Mouse (Mus musculus): Measurements from ENCODE around the gene Kiz. TPM values are rescaled to one million over a fixed set of nuclear protein-coding genes. Genes with fewer than 3 reads are reported as not detected.
A peak's percentile ranks its signal among the peaks of the same experiment; 100 is the strongest.

Kiz gene
- polyA plus RNA-seq, 1 experiment from 2014 or later = 22.9 TPM

DNA sequence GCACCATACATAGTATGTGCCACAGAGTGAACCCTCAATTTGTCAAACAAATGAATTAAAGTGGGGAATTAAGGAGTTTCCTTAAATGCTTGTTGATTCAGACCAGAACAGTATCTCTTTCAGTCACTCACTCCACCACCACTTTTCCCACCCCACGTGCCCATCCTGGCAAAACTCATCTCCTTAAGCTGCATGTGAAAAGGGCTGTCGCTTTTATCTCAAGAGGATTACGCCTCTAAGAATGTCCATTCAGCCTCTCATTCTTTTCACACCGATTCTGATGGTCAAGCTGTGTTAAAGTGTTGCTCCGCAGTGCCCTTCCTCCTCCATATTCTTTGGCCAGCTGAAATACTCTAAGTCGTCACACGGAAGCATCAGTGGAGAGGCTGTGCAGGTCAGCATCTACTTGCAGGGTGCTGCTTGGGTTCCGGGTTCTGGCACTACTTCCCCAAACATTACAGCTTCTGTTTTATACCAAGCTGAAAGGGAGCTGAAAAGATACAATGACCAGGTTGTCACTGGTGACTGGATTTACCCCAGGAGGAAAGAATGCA is 92.6 kb downstream of the Kiz start:
- Histone ChIP-seq H3K4me3 (replicated peaks) (no peak overlapping the region), H3K36me3 (no peaks in the 10 kb centered on the region), H3K9me3 (no peaks in the 10 kb centered on the region), H3K27ac (no peak overlapping the region), H3K27me3 (replicated peaks) (no peaks in the 10 kb centered on the region), H3K4me1 (no peaks in the 10 kb centered on the region), H3K9ac (no peak overlapping the region), H3K4me2 (no peak overlapping the region)
- no peak for ATAC-seq (ENCODE audit: insufficient read depth, low FRiP score, low read depth)
- WGBS = 59% methylated on average over 8 of the region's 8 CpGs

DNA sequence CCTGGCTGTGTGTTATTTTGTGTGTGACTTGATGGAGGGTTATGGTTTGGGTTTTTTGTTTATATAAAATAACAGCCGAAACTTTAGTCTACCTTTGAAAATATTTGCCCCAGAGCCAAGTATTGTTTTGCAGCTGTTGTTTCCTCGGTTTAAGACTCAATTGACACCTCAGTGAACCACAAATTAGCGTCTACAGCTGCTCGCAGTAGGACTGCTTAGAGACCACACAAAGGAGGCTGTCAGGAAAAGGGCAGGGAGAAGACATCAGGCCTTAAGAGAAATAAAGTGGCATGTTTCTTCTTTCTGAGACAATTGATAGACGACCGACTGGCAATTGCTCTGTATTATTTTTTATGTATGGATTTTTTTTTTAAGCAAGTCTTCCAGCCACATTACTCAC is 100.7 kb downstream of the Kiz start:
- Histone ChIP-seq H3K4me2 (no peak overlapping the region), H3K27me3 (replicated peaks) (no peaks in the 10 kb centered on the region), H3K27ac (no peak overlapping the region), H3K9ac (no peak overlapping the region), H3K36me3 (no peaks in the 10 kb centered on the region), H3K4me1 (peaks cover 4% of the 10 kb centered on the region), H3K9me3 (no peaks in the 10 kb centered on the region), H3K4me3 (replicated peaks) (no peak overlapping the region)
- ATAC-seq (ENCODE audit: insufficient read depth, low FRiP score, low read depth) = no peak
- 64% methylated on average over 6 of the region's 6 CpGs for WGBS

DNA sequence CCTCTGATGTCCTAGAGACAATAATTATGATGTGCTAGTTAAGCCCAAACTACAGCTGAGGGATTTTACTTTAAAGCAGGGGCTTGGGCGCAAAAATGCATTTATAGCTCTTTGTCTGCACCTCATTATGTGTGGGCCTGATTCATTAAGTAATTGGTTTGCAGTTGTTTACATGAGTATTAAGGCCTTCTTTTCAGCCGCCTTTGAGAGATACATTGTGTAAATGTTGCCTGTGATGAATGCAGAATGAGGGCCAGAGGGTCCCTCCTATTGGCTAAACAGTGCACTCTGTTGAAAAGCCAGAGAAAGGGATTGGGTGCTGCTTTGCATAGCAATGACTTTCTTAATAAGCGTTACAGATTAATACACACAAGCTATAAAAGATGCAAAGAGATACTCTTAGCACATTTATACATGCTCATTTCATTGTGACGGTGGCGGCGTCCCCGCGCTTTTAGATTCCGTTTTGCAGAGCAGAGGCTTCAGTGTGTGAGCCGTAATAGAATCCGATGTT is 102.8 kb downstream of the Kiz start:
- H3K9ac ChIP-seq = no peak overlapping the region

DNA sequence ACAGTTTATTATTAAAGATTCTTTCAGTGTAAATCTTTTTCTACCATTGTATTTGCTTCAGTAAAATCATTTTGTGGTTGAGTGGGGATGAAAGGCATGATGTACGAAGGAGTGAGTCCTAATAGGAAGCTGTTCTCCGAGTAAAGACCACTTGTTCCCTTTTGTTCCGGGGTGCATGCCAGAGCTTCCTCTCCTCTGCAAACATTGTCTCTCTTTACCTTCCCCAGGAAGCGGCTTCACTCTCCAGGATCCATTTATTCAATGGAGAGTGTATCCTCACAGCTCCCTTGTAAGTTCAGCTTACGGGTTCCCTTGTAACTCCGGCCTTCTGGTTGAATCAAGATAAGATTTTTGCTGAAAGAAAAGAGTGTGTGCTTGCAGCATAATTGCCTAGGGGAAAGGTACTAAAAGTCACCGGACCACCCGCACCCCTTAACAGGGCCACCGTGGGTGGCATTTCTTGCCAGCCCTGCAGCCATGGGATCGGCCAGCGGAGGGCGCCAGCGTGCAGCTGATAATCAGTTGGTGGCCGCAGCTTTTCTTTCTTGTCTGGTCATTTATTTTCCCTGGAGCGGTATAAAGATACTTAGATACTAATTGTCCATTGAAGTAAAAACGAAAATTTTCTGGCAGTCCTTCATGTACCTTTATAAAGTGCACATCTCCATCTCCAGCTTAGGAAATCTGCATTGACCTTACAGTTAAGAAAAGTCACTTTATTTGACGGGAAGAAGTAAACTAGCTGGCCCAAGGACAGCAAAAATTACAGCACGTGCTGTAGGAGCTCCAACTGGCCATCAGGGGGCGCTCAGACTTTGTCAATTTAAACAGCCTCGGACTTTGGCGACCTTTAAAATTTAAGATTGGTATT is 103.5 kb downstream of the Kiz start:
- Histone ChIP-seq H3K4me3 (replicated peaks) (peak overlapping the region; percentile 25), H3K9ac (no peak overlapping the region), H3K27me3 (replicated peaks) (no peaks in the 10 kb centered on the region), H3K9me3 (no peaks in the 10 kb centered on the region), H3K4me2 (peak overlapping the region; percentile 58), H3K4me1 (peaks cover 4% of the 10 kb centered on the region), H3K36me3 (no peaks in the 10 kb centered on the region; the same call in 1 of the 2 replicates), H3K27ac (no peak overlapping the region)
- WGBS = 2% methylated on average over 21 of the region's 21 CpGs
- ATAC-seq (ENCODE audit: insufficient read depth, low FRiP score, low read depth) = peak; percentile 56; the same call in 1 of the 2 replicates

More for the DNA sequence above, 102.8 kb downstream of the Kiz start:
- WGBS = 17% methylated on average over 11 of the region's 11 CpGs
- H3K4me3 ChIP-seq (replicated peaks) = peak overlapping the region; percentile 25; the same call in 1 of the 2 replicates
- no peak for ATAC-seq (ENCODE audit: insufficient read depth, low FRiP score, low read depth)
- no peaks in the 10 kb centered on the region; the same call in 1 of the 2 replicates for H3K36me3 ChIP-seq
- H3K9me3 ChIP-seq = no peaks in the 10 kb centered on the region
- peak overlapping the region; percentile 58 for H3K4me2 ChIP-seq
- no peaks in the 10 kb centered on the region for H3K27me3 ChIP-seq (replicated peaks)
- H3K4me1 ChIP-seq = peaks cover 4% of the 10 kb centered on the region
- no peak overlapping the region for H3K27ac ChIP-seq

- H3K27me3 ChIP-seq (replicated peaks) = no peaks in the 10 kb centered on the region
- ATAC-seq (ENCODE audit: insufficient read depth, low FRiP score, low read depth) = no peak
- 79% methylated on average over 3 of the region's 3 CpGs for WGBS
- H3K4me3 ChIP-seq (replicated peaks) = no peak overlapping the region
- no peak overlapping the region for H3K27ac ChIP-seq
- H3K9me3 ChIP-seq = no peaks in the 10 kb centered on the region
- no peak overlapping the region for H3K9ac ChIP-seq
- no peak overlapping the region for H3K4me2 ChIP-seq
- no peaks in the 10 kb centered on the region for H3K4me1 ChIP-seq
- no peaks in the 10 kb centered on the region for H3K36me3 ChIP-seq
These were observed 119.4 kb downstream of the Kiz start for GRCm38 (mm10) chr2:146975024-146975423.

DNA sequence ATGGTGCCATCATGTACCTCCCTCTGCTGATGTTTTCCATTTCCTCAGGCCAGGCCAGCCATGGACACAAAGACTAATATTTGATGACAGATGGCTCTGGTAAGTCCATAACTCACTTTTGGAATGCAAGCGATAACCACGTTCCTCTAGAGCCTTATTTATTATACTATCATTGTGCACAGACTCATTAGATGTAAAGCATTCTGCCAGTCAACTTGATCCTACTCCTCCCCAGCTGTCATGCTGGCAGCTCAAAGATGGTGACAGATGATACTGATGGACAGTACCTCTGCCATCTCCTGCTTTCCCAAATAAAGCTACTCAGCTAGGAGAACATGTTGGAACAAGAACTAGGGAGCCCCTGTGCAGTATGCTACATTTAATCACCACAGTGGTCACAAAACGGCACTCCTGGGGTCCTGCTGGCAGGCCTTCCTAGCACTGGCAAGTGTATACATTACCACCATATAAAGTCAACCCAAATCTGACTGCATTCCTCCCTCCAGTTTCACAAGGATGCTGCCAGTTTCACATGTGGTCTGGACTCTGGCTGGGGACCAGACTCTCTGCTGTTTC is 119.9 kb downstream of the Kiz start:
- Histone ChIP-seq H3K36me3 (no peaks in the 10 kb centered on the region), H3K9me3 (no peaks in the 10 kb centered on the region), H3K27ac (no peak overlapping the region), H3K4me1 (no peaks in the 10 kb centered on the region), H3K9ac (no peak overlapping the region), H3K27me3 (replicated peaks) (no peaks in the 10 kb centered on the region), H3K4me3 (replicated peaks) (no peak overlapping the region), H3K4me2 (no peak overlapping the region)
- WGBS = 60% methylated on average over 3 of the region's 3 CpGs
- ATAC-seq (ENCODE audit: insufficient read depth, low FRiP score, low read depth) = no peak

- Histone ChIP-seq H3K4me2 (no peak overlapping the region), H3K9ac (no peak overlapping the region), H3K9me3 (no peaks in the 10 kb centered on the region), H3K27me3 (replicated peaks) (no peaks in the 10 kb centered on the region), H3K36me3 (no peaks in the 10 kb centered on the region), H3K4me3 (replicated peaks) (no peak overlapping the region), H3K4me1 (no peaks in the 10 kb centered on the region), H3K27ac (no peak overlapping the region)
- no peak for ATAC-seq (ENCODE audit: insufficient read depth, low FRiP score, low read depth)
- 94% methylated on average over 2 of the region's 2 CpGs for WGBS
These were observed 127.1 kb downstream of the Kiz start for GRCm38 (mm10) chr2:146982786-146983185.

- H3K9ac ChIP-seq = no peak overlapping the region
- no peaks in the 10 kb centered on the region for H3K27me3 ChIP-seq (replicated peaks)
- H3K9me3 ChIP-seq = no peaks in the 10 kb centered on the region
- 94% methylated on average over 2 of the region's 2 CpGs for WGBS
- H3K36me3 ChIP-seq = no peaks in the 10 kb centered on the region
- no peak for ATAC-seq (ENCODE audit: insufficient read depth, low FRiP score, low read depth)
- no peak overlapping the region for H3K4me3 ChIP-seq (replicated peaks)
- no peak overlapping the region for H3K4me2 ChIP-seq
- H3K27ac ChIP-seq = no peak overlapping the region
- no peaks in the 10 kb centered on the region for H3K4me1 ChIP-seq
These were observed 129.2 kb downstream of the Kiz start for GRCm38 (mm10) chr2:146984831-146985230.

DNA sequence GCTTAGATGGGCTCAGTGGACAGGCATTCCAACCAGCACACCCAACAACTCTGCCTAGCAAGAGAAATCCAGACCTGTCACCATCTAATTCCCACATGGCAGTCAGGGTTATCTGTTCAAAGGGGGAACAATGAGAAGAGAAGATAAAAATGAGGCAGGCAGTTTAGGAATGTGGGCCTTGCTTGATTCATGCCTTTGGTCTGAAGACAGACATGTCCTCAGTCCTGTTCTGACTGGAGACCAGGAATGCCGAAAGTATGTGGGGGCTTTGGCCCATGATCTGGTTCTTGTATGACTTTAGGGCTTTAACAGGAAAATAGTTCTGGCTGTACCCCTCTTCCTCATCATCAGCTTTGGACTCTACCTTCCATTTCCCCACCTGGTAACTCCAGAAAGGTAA is 130.1 kb downstream of the Kiz start:
- 72% methylated on average over 1 of the region's 1 CpGs for WGBS
- H3K4me2 ChIP-seq = no peak overlapping the region
- no peak for ATAC-seq (ENCODE audit: insufficient read depth, low FRiP score, low read depth)
- H3K27me3 ChIP-seq (replicated peaks) = no peaks in the 10 kb centered on the region
- H3K4me3 ChIP-seq (replicated peaks) = no peak overlapping the region
- no peak overlapping the region for H3K9ac ChIP-seq
- no peaks in the 10 kb centered on the region for H3K36me3 ChIP-seq
- no peaks in the 10 kb centered on the region for H3K9me3 ChIP-seq
- no peaks in the 10 kb centered on the region for H3K4me1 ChIP-seq
- H3K27ac ChIP-seq = no peak overlapping the region

DNA sequence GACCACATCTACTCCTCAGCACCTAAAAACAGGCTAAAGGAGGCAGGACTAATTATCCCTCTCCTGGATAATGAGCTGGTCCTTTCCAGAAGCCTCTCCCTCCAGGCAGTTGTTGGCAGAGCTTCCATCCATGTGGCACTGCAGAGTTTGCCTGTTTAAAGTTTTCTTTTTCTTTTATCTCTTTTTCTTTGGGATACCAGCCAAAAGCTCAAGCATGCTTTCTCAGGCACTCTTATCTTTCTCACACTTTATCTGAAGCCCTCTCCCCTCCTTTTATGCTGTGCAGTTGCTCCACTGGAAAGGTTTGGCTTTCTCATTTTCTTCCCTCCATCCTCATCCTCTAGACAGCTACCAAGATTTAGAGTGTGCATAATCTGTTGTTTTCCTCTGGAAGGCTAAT is 130.8 kb downstream of the Kiz start:
- Histone ChIP-seq H3K4me1 (no peaks in the 10 kb centered on the region), H3K4me3 (replicated peaks) (no peak overlapping the region), H3K4me2 (no peak overlapping the region), H3K9me3 (no peaks in the 10 kb centered on the region), H3K27ac (no peak overlapping the region), H3K9ac (no peak overlapping the region), H3K36me3 (no peaks in the 10 kb centered on the region), H3K27me3 (replicated peaks) (no peaks in the 10 kb centered on the region)
- ATAC-seq (ENCODE audit: insufficient read depth, low FRiP score, low read depth) = no peak

DNA sequence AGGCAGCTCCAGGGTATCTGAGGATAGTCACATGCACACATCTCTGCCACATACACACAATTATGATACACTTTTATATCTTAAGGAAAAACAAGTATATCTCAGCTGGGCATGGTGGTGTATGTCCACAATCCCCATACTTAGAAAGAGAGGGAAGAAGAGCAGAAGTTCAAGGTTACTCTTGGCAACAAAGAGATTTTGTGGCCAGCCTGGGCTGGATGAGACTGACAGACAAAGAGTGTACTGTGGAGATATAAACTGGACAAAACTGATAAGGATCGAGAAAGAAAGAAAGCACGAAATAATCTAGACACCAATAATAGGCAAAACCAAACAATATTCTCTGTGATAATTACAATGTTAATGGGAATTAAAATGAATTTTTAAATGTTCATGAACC is 151.6 kb downstream of the Kiz start:
- no peak for ATAC-seq (ENCODE audit: insufficient read depth, low FRiP score, low read depth)
- no peak overlapping the region for H3K27ac ChIP-seq
- no peak overlapping the region for H3K4me2 ChIP-seq
- no peaks in the 10 kb centered on the region for H3K27me3 ChIP-seq (replicated peaks)
- 85% methylated on average over 2 of the region's 2 CpGs for WGBS
- H3K9me3 ChIP-seq = no peaks in the 10 kb centered on the region
- no peaks in the 10 kb centered on the region for H3K36me3 ChIP-seq
- no peak overlapping the region for H3K9ac ChIP-seq
- no peak overlapping the region for H3K4me3 ChIP-seq (replicated peaks)
- H3K4me1 ChIP-seq = peaks cover 7% of the 10 kb centered on the region; the same call in 1 of the 2 replicates

DNA sequence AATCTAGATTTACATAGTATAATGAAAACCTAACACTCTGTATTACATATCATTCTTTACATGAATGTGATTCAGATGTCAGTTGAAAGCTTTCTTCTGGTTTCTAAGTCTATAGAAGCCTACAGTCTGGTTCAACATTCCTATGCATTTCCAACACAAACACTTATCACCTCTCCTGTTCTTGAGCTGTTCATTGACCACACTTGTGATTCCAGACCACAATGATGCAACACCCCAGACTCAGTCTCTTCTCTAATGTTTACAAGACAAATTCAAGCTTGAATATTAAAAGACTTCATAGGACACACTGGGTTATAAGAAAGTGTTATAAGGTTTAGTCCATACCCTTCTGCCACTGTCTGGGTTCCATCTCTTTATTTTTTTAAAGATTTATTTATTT is 153.4 kb downstream of the Kiz start:
- Histone ChIP-seq H3K27me3 (replicated peaks) (no peaks in the 10 kb centered on the region), H3K9me3 (no peaks in the 10 kb centered on the region), H3K4me2 (no peak overlapping the region), H3K4me1 (peaks cover 7% of the 10 kb centered on the region; the same call in 1 of the 2 replicates), H3K27ac (no peak overlapping the region), H3K9ac (no peak overlapping the region), H3K4me3 (replicated peaks) (no peak overlapping the region), H3K36me3 (no peaks in the 10 kb centered on the region)
- ATAC-seq (ENCODE audit: insufficient read depth, low FRiP score, low read depth) = no peak

Measured in stomach, embryonic 15.5 days (tissue).